Mouse (Mus musculus): ENCODE results near the gene 2510009E07Rik. TPM values are rescaled to one million over a fixed set of nuclear protein-coding genes. Genes with fewer than 3 reads are reported as not detected.

Gene 2510009E07Rik
- polyA plus RNA-seq, 1 experiment from 2014 or later, result 21.7 TPM

DNA sequence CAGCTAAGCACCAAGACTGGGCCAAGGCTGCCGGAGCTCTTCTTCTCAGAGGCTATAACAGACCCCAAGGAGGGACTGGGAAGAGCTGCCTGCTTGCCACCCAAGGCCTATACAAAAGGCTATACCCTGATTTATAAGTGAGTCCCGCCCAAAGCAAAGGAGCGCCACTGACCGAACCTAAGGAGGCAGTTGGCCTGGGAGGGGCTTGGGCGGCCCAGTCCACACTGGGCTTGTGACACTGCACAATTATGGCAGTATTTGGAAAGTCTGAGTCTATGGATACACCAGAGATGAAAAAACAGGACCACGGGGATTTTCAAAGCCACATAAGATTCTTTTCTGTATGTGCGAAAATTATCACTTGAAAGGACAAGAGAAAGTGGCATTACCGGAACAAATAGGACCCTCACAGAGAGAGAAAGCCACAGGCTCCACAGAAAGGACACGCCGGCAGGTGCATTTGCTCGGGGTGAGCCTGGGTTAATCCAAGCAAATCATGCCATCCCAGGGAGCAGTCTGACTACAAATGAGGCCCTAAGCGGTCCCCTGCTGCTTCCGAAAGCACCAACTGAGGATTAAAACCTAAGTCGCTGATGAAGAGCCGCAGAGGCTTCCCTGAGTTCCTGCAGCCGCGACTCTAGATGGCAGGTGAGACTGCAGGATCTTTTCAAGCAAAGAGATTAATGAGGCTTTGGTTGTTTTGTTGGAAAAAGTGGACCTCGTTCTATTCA lies 29.7 kb downstream of the 2510009E07Rik start:
- WGBS, result 39% methylated on average over 18 of the region's 18 CpGs
- H3K9me3 ChIP-seq (ENCODE audit: control insufficient read depth, low read length), result no peaks in the 10 kb centered on the region
- H3K27ac ChIP-seq (ENCODE audit: low read length), result no peak overlapping the region
- no peak overlapping the region for H3K4me2 ChIP-seq (ENCODE audit: low read depth, low read length)
- no peaks in the 10 kb centered on the region for H3K4me1 ChIP-seq (replicated peaks; ENCODE audit: control insufficient read depth, insufficient read depth, low read length)
- H3K27me3 ChIP-seq (ENCODE audit: control insufficient read depth, insufficient read depth, low read depth, low read length), result no peaks in the 10 kb centered on the region; the same call in 1 of the 2 replicates
- H3K36me3 ChIP-seq (ENCODE audit: control insufficient read depth, insufficient read depth, low read length), result no peaks in the 10 kb centered on the region
- no peak overlapping the region for H3K4me3 ChIP-seq (ENCODE audit: low read length)
- ATAC-seq (ENCODE audit: low read depth), result no peak
- H3K9ac ChIP-seq (ENCODE audit: low read length), result no peak overlapping the region

DNA sequence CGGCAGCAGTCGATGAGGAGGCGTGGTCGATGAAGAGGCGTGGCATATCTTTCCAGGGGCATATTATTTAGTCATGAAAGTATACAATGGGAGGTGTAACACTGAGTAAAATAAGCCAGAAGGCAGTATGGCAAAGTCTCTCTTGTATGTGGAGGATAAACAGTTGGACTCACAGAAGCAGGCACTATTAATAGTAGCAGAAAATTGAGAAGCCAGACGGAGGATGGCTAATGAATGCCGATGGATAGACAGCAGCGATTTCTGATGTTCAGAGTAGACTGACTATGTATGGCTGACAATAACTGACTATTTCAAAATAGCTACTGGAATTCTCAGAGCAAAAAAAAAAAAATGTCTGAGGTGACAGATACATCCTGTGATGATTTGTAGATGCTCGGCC lies 38.5 kb downstream of the 2510009E07Rik start:
- peaks cover 8% of the 10 kb centered on the region; the same call in 1 of the 2 replicates for H3K36me3 ChIP-seq (ENCODE audit: control insufficient read depth, insufficient read depth, low read length)
- WGBS, result 76% methylated on average over 9 of the region's 9 CpGs
- no peaks in the 10 kb centered on the region for H3K27me3 ChIP-seq (ENCODE audit: control insufficient read depth, insufficient read depth, low read depth, low read length)
- H3K4me1 ChIP-seq (replicated peaks; ENCODE audit: control insufficient read depth, insufficient read depth, low read length), result peaks cover 6% of the 10 kb centered on the region; the same call in 1 of the 2 replicates
- H3K4me2 ChIP-seq (ENCODE audit: low read depth, low read length), result no peak overlapping the region
- H3K4me3 ChIP-seq (ENCODE audit: low read length), result no peak overlapping the region
- H3K9me3 ChIP-seq (ENCODE audit: control insufficient read depth, low read length), result no peaks in the 10 kb centered on the region
- H3K27ac ChIP-seq (ENCODE audit: low read length), result peak overlapping the region; percentile 66
- no peak overlapping the region for H3K9ac ChIP-seq (ENCODE audit: low read length)
- ATAC-seq (ENCODE audit: low read depth), result 0 out of 2 replicates have a peak, but pooled peaks have one; percentile 20

DNA sequence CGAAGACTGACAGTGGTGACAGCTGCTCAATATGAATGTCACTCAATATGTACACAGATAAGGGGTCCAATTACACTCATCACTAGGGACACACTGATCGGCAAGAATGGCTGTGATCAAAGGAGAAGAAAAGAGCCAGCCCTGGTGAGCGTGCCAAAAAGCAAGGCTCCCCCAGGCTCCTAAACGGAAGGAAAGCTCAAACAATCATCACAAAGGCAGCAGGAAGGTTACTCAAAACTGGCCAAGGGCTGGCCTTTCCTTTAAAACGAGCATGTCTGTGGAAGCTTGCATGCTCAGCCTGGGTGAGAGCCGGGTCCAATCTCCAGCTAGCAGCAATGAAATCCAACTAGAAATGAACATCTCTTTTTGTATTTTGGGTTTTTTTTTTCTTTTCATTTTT lies 39.2 kb downstream of the 2510009E07Rik start:
- H3K4me1 ChIP-seq (replicated peaks; ENCODE audit: control insufficient read depth, insufficient read depth, low read length), result peaks cover 6% of the 10 kb centered on the region; the same call in 1 of the 2 replicates
- H3K27me3 ChIP-seq (ENCODE audit: control insufficient read depth, insufficient read depth, low read depth, low read length), result no peaks in the 10 kb centered on the region
- H3K36me3 ChIP-seq (ENCODE audit: control insufficient read depth, insufficient read depth, low read length), result peaks cover 8% of the 10 kb centered on the region; the same call in 1 of the 2 replicates
- H3K9me3 ChIP-seq (ENCODE audit: control insufficient read depth, low read length), result no peaks in the 10 kb centered on the region
- no peak overlapping the region for H3K4me2 ChIP-seq (ENCODE audit: low read depth, low read length)
- H3K4me3 ChIP-seq (ENCODE audit: low read length), result no peak overlapping the region
- 29% methylated on average over 6 of the region's 6 CpGs for WGBS
- no peak overlapping the region for H3K9ac ChIP-seq (ENCODE audit: low read length)
- peak overlapping the region; percentile 66 for H3K27ac ChIP-seq (ENCODE audit: low read length)
- ATAC-seq (ENCODE audit: low read depth), result peak; percentile 47

DNA sequence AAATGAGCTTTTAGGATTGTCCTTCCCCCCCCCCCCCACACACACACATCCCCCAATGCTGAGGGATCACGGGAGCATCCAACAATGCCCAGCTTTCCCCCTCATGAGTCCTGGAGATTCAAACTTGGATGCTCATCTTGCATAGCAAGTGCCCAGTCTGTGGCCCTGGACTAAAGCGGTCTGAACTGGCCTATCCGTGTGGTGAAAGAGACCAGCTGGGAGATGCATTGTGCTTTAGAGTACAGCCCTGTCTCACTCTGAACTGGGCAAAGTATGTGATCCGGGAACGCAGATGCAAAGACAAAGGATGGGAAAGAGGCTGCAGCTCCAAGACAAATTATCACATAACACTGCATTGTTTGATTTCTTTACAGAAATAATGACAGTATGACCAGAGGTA lies 40.1 kb downstream of the 2510009E07Rik start:
- ATAC-seq (ENCODE audit: low read depth), result no peak

GRCm38 (mm10) chr16:21653151-21653550 lies 41.3 kb downstream of the 2510009E07Rik start:
- Histone ChIP-seq H3K27me3 (ENCODE audit: control insufficient read depth, insufficient read depth, low read depth, low read length) (no peaks in the 10 kb centered on the region), H3K36me3 (ENCODE audit: control insufficient read depth, insufficient read depth, low read length) (peaks cover 8% of the 10 kb centered on the region; the same call in 1 of the 2 replicates), H3K27ac (ENCODE audit: low read length) (no peak overlapping the region), H3K4me2 (ENCODE audit: low read depth, low read length) (no peak overlapping the region), H3K9ac (ENCODE audit: low read length) (no peak overlapping the region), H3K9me3 (ENCODE audit: control insufficient read depth, low read length) (no peaks in the 10 kb centered on the region), H3K4me1 (replicated peaks; ENCODE audit: control insufficient read depth, insufficient read depth, low read length) (peaks cover 6% of the 10 kb centered on the region; the same call in 1 of the 2 replicates), H3K4me3 (ENCODE audit: low read length) (no peak overlapping the region)
- WGBS, result 78% methylated on average over 15 of the region's 15 CpGs
- ATAC-seq (ENCODE audit: low read depth), result no peak

More for the DNA sequence above, 40.1 kb downstream of the 2510009E07Rik start:
- H3K4me3 ChIP-seq (ENCODE audit: low read length), result no peak overlapping the region
- H3K9me3 ChIP-seq (ENCODE audit: control insufficient read depth, low read length), result no peaks in the 10 kb centered on the region
- 73% methylated on average over 5 of the region's 5 CpGs for WGBS
- H3K4me1 ChIP-seq (replicated peaks; ENCODE audit: control insufficient read depth, insufficient read depth, low read length), result peaks cover 6% of the 10 kb centered on the region; the same call in 1 of the 2 replicates
- H3K4me2 ChIP-seq (ENCODE audit: low read depth, low read length), result no peak overlapping the region
- H3K27ac ChIP-seq (ENCODE audit: low read length), result no peak overlapping the region
- peaks cover 8% of the 10 kb centered on the region; the same call in 1 of the 2 replicates for H3K36me3 ChIP-seq (ENCODE audit: control insufficient read depth, insufficient read depth, low read length)
- no peaks in the 10 kb centered on the region for H3K27me3 ChIP-seq (ENCODE audit: control insufficient read depth, insufficient read depth, low read depth, low read length)
- no peak overlapping the region for H3K9ac ChIP-seq (ENCODE audit: low read length)

- ATAC-seq (ENCODE audit: low read depth), result no peak
- Histone ChIP-seq H3K9ac (ENCODE audit: low read length) (no peak overlapping the region), H3K4me3 (ENCODE audit: low read length) (no peak overlapping the region), H3K4me2 (ENCODE audit: low read depth, low read length) (no peak overlapping the region), H3K9me3 (ENCODE audit: control insufficient read depth, low read length) (no peaks in the 10 kb centered on the region), H3K4me1 (replicated peaks; ENCODE audit: control insufficient read depth, insufficient read depth, low read length) (peaks cover 6% of the 10 kb centered on the region; the same call in 1 of the 2 replicates), H3K27ac (ENCODE audit: low read length) (no peak overlapping the region), H3K27me3 (ENCODE audit: control insufficient read depth, insufficient read depth, low read depth, low read length) (no peaks in the 10 kb centered on the region), H3K36me3 (ENCODE audit: control insufficient read depth, insufficient read depth, low read length) (peaks cover 8% of the 10 kb centered on the region; the same call in 1 of the 2 replicates)
- 69% methylated on average over 4 of the region's 4 CpGs for WGBS
These were observed 43.3 kb downstream of the 2510009E07Rik start for GRCm38 (mm10) chr16:21651161-21651560.

DNA sequence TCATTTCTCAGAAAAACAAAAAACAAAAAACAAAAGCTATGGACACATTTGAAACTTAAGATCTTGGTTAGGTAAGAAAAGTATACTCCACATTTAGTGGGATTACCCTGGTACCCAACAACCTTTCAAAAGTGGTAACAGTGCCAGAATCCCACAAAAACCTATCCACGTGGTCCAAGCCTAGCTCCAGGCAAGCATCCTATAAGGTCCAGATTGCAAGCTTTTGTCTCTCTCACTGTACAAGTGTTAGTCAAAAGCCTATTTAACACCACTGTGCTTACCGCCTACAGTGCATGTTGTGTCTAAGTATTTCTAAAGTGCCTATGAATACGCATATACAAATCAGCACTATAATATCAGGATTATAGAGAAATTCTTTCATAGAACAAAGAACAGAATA lies 44.2 kb downstream of the 2510009E07Rik start:
- no peak for ATAC-seq (ENCODE audit: low read depth)
- H3K27ac ChIP-seq (ENCODE audit: low read length), result no peak overlapping the region
- 86% methylated on average over 3 of the region's 3 CpGs for WGBS

GRCm38 (mm10) chr16:21648800-21649199 lies 45.7 kb downstream of the 2510009E07Rik start:
- H3K9me3 ChIP-seq (ENCODE audit: control insufficient read depth, low read length), result no peaks in the 10 kb centered on the region
- WGBS, result 76% methylated on average over 4 of the region's 4 CpGs
- H3K36me3 ChIP-seq (ENCODE audit: control insufficient read depth, insufficient read depth, low read length), result peaks cover 8% of the 10 kb centered on the region; the same call in 1 of the 2 replicates
- no peak overlapping the region for H3K4me3 ChIP-seq (ENCODE audit: low read length)
- H3K4me2 ChIP-seq (ENCODE audit: low read depth, low read length), result no peak overlapping the region
- H3K4me1 ChIP-seq (replicated peaks; ENCODE audit: control insufficient read depth, insufficient read depth, low read length), result peaks cover 11% of the 10 kb centered on the region; the same call in 1 of the 2 replicates
- no peak for ATAC-seq (ENCODE audit: low read depth)
- no peak overlapping the region for H3K27ac ChIP-seq (ENCODE audit: low read length)
- H3K27me3 ChIP-seq (ENCODE audit: control insufficient read depth, insufficient read depth, low read depth, low read length), result no peaks in the 10 kb centered on the region
- no peak overlapping the region for H3K9ac ChIP-seq (ENCODE audit: low read length)

More for the DNA sequence above, 44.2 kb downstream of the 2510009E07Rik start:
- H3K9me3 ChIP-seq (ENCODE audit: control insufficient read depth, low read length), result no peaks in the 10 kb centered on the region
- no peak overlapping the region for H3K4me3 ChIP-seq (ENCODE audit: low read length)
- H3K4me1 ChIP-seq (replicated peaks; ENCODE audit: control insufficient read depth, insufficient read depth, low read length), result no peaks in the 10 kb centered on the region; the same call in 1 of the 2 replicates
- no peak overlapping the region for H3K9ac ChIP-seq (ENCODE audit: low read length)
- H3K4me2 ChIP-seq (ENCODE audit: low read depth, low read length), result no peak overlapping the region
- H3K36me3 ChIP-seq (ENCODE audit: control insufficient read depth, insufficient read depth, low read length), result peaks cover 8% of the 10 kb centered on the region; the same call in 1 of the 2 replicates
- H3K27me3 ChIP-seq (ENCODE audit: control insufficient read depth, insufficient read depth, low read depth, low read length), result no peaks in the 10 kb centered on the region

- no peak for ATAC-seq (ENCODE audit: low read depth)
- 69% methylated on average over 3 of the region's 3 CpGs for WGBS
These were observed 48.0 kb downstream of the 2510009E07Rik start for GRCm38 (mm10) chr16:21646496-21646895.

More at GRCm38 (mm10) chr16:21646496-21646895, 48.0 kb downstream of the 2510009E07Rik start:
- no peaks in the 10 kb centered on the region for H3K36me3 ChIP-seq (ENCODE audit: control insufficient read depth, insufficient read depth, low read length)
- H3K4me1 ChIP-seq (replicated peaks; ENCODE audit: control insufficient read depth, insufficient read depth, low read length), result peaks cover 21% of the 10 kb centered on the region
- no peak overlapping the region for H3K9ac ChIP-seq (ENCODE audit: low read length)
- H3K27me3 ChIP-seq (ENCODE audit: control insufficient read depth, insufficient read depth, low read depth, low read length), result no peaks in the 10 kb centered on the region
- no peaks in the 10 kb centered on the region for H3K9me3 ChIP-seq (ENCODE audit: control insufficient read depth, low read length)
- no peak overlapping the region for H3K4me2 ChIP-seq (ENCODE audit: low read depth, low read length)
- no peak overlapping the region for H3K27ac ChIP-seq (ENCODE audit: low read length)
- H3K4me3 ChIP-seq (ENCODE audit: low read length), result no peak overlapping the region
